Mouse (Mus musculus) stomach, postnatal 0 days (tissue): ENCODE data around the gene Shld1. TPM values are rescaled to one million over a fixed set of nuclear protein-coding genes. Genes with fewer than 3 reads are reported as not detected.

Experiments
- ATAC-seq: fragments of 200-750 bp; cut with Nextera tagmentation; 2 replicates; pipeline ENCODE4 v1.8.0; 2017; ENCODE audit not compliant: low FRiP score, low TSS enrichment
- DNase-seq: peaks from one replicate; pipeline ENCODE4 v3.0.0-alpha.2; 2016; ENCODE audit warnings: low spot score
- H3K27ac ChIP-seq: fragments of 300-500 bp; sonication (generic); replicated peaks from 2 replicates; pipeline ENCODE4 v1.5.1; 2014; ENCODE audit warnings: mild to moderate bottlenecking, control low read depth
- H3K27me3 ChIP-seq: fragments of 300-500 bp; sonication (generic); 2 replicates; pipeline ENCODE4 v1.6.1; 2014; ENCODE audit warnings: low read length; ENCODE audit not compliant: control insufficient read depth, insufficient read depth
- H3K36me3 ChIP-seq: fragments of 300-500 bp; sonication (generic); 2 replicates; pipeline ENCODE4 v1.6.1; 2014; ENCODE audit warnings: low read length, mixed read lengths; ENCODE audit not compliant: control insufficient read depth, insufficient read depth
- H3K4me1 ChIP-seq: fragments of 300-500 bp; sonication (generic); replicated peaks from 2 replicates; pipeline ENCODE4 v1.6.1; 2014; ENCODE audit warnings: antibody characterized with exemption; ENCODE audit not compliant: control insufficient read depth, insufficient read depth
- H3K4me2 ChIP-seq: fragments of 300-500 bp; sonication (generic); replicated peaks from 2 replicates; pipeline ENCODE4 v1.6.1; 2014; ENCODE audit warnings: low read depth, mild to moderate bottlenecking, control low read depth, moderate library complexity
- H3K4me3 ChIP-seq: fragments of 300-500 bp; sonication (generic); 2 replicates; pipeline ENCODE4 v1.5.1; 2014; ENCODE audit warnings: low read depth, low read length, control low read depth
- H3K9ac ChIP-seq: fragments of 300-500 bp; sonication (generic); 2 replicates; pipeline ENCODE4 v1.6.1; 2014; ENCODE audit warnings: mild to moderate bottlenecking, low read length, control low read depth, mixed read lengths
- H3K9me3 ChIP-seq: fragments of 300-500 bp; sonication (generic); 2 replicates; pipeline ENCODE4 v1.6.1; 2016; ENCODE audit warnings: low read length; ENCODE audit not compliant: control insufficient read depth
- CTCF ChIP-seq: IDR thresholded peaks from 2 replicates; pipeline ENCODE4 v1.5.1; 2016; ENCODE audit warnings: antibody characterized with exemption, low read depth, mild to moderate bottlenecking, moderate library complexity
- EP300 ChIP-seq: optimal IDR thresholded peaks from 2 replicates; pipeline ENCODE3; 2016; ENCODE audit warnings: antibody characterized with exemption
- WGBS: fragments of 180-500 bp; shearing (Covaris S2); extraction: QIAGEN DNeasy Blood & Tissue Kit; methylation state at CpG from one replicate; pipeline ENCODE4 v1.1.7; 2014; 5-methylcytosine and 5-hydroxymethylcytosine counted together
- polyA plus RNA-seq: library from polyadenylated mRNA; unstranded; fragments of >200 nt; fragmentation: Nextera tagmentation; extraction: Ambion mirVana; gene quantifications from 2 replicates; pipeline ENCODE4 v1.2.1, GENCODE M21; 2015

Shld1 gene
- polyA plus RNA-seq, 1 experiment from 2014 or later = 9.8 TPM

GRCm38 (mm10) chr2:132781439-132782068 lies 94.8 kb downstream of the Shld1 start:
- Histone ChIP-seq H3K27ac (no peak overlapping the region), H3K27me3 (no peaks in the 10 kb centered on the region), H3K4me3 (peak overlapping the region; percentile 23; the same call in 1 of the 2 replicates), H3K36me3 (no peaks in the 10 kb centered on the region), H3K4me2 (peak overlapping the region; percentile 55), H3K9ac (no peak overlapping the region), H3K9me3 (no peaks in the 10 kb centered on the region), H3K4me1 (0 out of 2 replicates have a peak, but pooled peaks cover 4% of the 10 kb centered on the region)
- ATAC-seq (peak; percentile 97), DNase-seq (peak; percentile 95)
- no peak for TF ChIP-seq EP300
- peak; percentile 18; the same call in 1 of the 2 replicates for TF ChIP-seq CTCF
- WGBS = 1% methylated on average over 38 of the region's 41 CpGs

- no peak overlapping the region for H3K27ac ChIP-seq
- H3K4me3 ChIP-seq = no peak overlapping the region
- H3K9me3 ChIP-seq = no peaks in the 10 kb centered on the region
- ATAC-seq (no peak), DNase-seq (no peak)
- H3K4me2 ChIP-seq = no peak overlapping the region
- H3K4me1 ChIP-seq = 0 out of 2 replicates have a peak, but pooled peaks cover 4% of the 10 kb centered on the region
- no peak overlapping the region for H3K9ac ChIP-seq
- H3K27me3 ChIP-seq = no peaks in the 10 kb centered on the region
- 73% methylated on average over 6 of the region's 6 CpGs for WGBS
- H3K36me3 ChIP-seq = no peaks in the 10 kb centered on the region
- TF ChIP-seq EP300 = no peak
- no peak for TF ChIP-seq CTCF
These were observed 97.3 kb downstream of the Shld1 start for GRCm38 (mm10) chr2:132784039-132784438.

- ATAC-seq = no peak
- 83% methylated on average over 19 of the region's 19 CpGs for WGBS
- Histone ChIP-seq H3K27me3 (no peaks in the 10 kb centered on the region), H3K27ac (no peak overlapping the region), H3K9me3 (no peaks in the 10 kb centered on the region), H3K4me1 (no peaks in the 10 kb centered on the region), H3K4me3 (no peak overlapping the region), H3K9ac (no peak overlapping the region), H3K4me2 (no peak overlapping the region), H3K36me3 (no peaks in the 10 kb centered on the region)
- no peak for DNase-seq
- no peak for TF ChIP-seq CTCF
- TF ChIP-seq EP300 = no peak
These were observed 106.9 kb downstream of the Shld1 start for GRCm38 (mm10) chr2:132793441-132794203.

GRCm38 (mm10) chr2:132794204-132794586 lies 107.5 kb downstream of the Shld1 start:
- 83% methylated on average over 7 of the region's 7 CpGs for WGBS
- no peaks in the 10 kb centered on the region for H3K4me1 ChIP-seq
- no peak overlapping the region for H3K27ac ChIP-seq
- no peaks in the 10 kb centered on the region for H3K27me3 ChIP-seq
- H3K4me2 ChIP-seq = no peak overlapping the region
- H3K9me3 ChIP-seq = no peaks in the 10 kb centered on the region
- H3K36me3 ChIP-seq = no peaks in the 10 kb centered on the region
- no peak for ATAC-seq
- H3K4me3 ChIP-seq = no peak overlapping the region
- no peak overlapping the region for H3K9ac ChIP-seq
- DNase-seq = no peak
- no peak for TF ChIP-seq EP300
- no peak for TF ChIP-seq CTCF

Other genes with a start within 250 kb of the Shld1 start
- gene Gpcpd1, start 99.2 kb upstream of the Shld1 start, polyA plus RNA-seq = 29.7 and 29.9 TPM in 2 replicates
- 9.3 and 9.5 TPM in 2 replicates for gene Chgb, start 94.3 kb downstream of the Shld1 start, polyA plus RNA-seq
- 26.8 and 37.5 TPM in 2 replicates for gene Trmt6, start 129.1 kb downstream of the Shld1 start, polyA plus RNA-seq
- gene Mcm8, start 129.2 kb downstream of the Shld1 start, polyA plus RNA-seq = 3.5 and 3.6 TPM in 2 replicates
- gene Crls1, start 159.7 kb downstream of the Shld1 start, polyA plus RNA-seq = 24.3 and 27.8 TPM in 2 replicates
- gene Lrrn4, start 194.0 kb downstream of the Shld1 start, polyA plus RNA-seq = 5.9 and 8.5 TPM in 2 replicates